Mouse (Mus musculus): ENCODE measurements around the gene Por. TPM values are rescaled to one million over a fixed set of nuclear protein-coding genes. Genes with fewer than 3 reads are reported as not detected.

Gene Por
- polyA plus RNA-seq, 1 experiment: 361 TPM

DNA sequence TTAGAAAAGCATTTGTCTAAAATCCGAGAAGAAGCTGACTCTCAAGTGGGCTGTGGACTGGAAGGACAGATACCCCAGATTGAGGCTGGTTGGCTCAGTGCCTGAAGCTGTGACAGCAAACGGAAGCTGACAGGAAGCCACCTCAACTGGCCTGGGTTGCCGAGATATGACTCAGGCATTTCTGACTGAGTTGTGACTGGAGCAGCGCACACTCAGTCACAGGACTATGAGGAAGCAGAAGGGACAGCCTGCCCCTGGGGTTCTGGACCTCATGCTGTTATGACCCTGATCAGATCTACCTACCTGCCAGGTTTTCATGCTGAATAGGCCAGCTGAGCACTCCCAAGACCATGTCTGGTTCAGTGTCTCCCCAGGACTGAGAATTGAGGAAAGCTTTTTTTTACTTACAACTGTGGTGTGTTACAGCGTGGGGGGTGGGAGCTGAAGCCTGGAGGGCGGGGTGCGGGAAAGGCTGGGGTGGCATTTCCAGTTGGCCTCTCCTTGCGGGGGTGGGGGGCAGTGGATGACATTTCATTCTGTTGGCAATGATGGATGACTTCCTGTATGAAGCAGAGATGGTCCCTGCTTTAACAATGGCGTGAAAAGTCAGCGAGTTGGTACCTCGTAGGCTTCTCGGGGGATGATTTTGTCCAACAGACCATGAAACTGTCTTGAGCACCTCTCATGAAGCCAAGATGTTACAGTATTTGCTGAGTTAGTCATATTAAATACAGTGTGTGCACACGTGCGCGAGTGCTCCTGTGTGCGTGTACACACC is 43.8 kb downstream of the Por start:
- TF ChIP-seq CTCF (conservative IDR thresholded peaks at IDR 0.05; ENCODE audit: insufficient read depth, insufficient read length, low read depth, low read length) (no peak), POLR2A (IDR thresholded peaks at IDR 0.05; ENCODE audit: low read depth, low read length) (no peak)
- DNase-seq: peak; percentile 88
- WGBS: 21% methylated on average over 16 of the region's 16 CpGs
- no peaks in the 10 kb centered on the region for H3K27me3 ChIP-seq (replicated peaks; ENCODE audit: control insufficient read depth, insufficient read depth, low read length)
- H3K4me1 ChIP-seq (ENCODE audit: control insufficient read depth, insufficient read depth, low read length): peaks cover 33% of the 10 kb centered on the region
- H3K36me3 ChIP-seq (ENCODE audit: control insufficient read depth, insufficient read depth, low read length): no peaks in the 10 kb centered on the region; the same call in 1 of the 2 replicates
- H3K4me3 ChIP-seq (ENCODE audit: insufficient read depth, low read depth, low read length): no peak overlapping the region
- peak overlapping the region; percentile 79 for H3K27ac ChIP-seq (ENCODE audit: insufficient read depth, low read depth, low read length)

DNA sequence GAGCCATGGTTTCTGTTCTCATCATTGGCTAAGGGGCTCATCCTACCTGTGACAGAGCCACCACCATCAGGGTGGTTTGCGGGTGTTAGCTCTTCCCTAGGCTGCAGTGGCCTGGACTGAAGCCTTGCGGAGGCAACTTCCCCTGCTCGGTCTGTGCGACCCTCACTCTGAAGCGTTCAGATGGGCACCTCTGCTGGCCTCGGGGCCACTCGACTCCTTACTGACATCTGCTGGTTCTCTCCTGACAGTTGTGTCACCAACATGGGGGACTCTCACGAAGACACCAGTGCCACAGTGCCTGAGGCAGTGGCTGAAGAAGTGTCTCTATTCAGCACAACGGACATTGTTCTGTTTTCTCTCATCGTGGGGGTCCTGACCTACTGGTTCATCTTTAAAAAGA is 45.8 kb downstream of the Por start:
- DNase-seq: no peak
- H3K36me3 ChIP-seq (ENCODE audit: control insufficient read depth, insufficient read depth, low read length): no peaks in the 10 kb centered on the region; the same call in 1 of the 2 replicates
- no peak overlapping the region for H3K27ac ChIP-seq (ENCODE audit: insufficient read depth, low read depth, low read length)
- no peak for TF ChIP-seq POLR2A (IDR thresholded peaks at IDR 0.05; ENCODE audit: low read depth, low read length)
- TF ChIP-seq CTCF (conservative IDR thresholded peaks at IDR 0.05; ENCODE audit: insufficient read depth, insufficient read length, low read depth, low read length): peak; percentile 26; the same call in 1 of the 2 replicates
- 63% methylated on average over 10 of the region's 10 CpGs for WGBS
- H3K27me3 ChIP-seq (replicated peaks; ENCODE audit: control insufficient read depth, insufficient read depth, low read length): no peaks in the 10 kb centered on the region
- H3K4me1 ChIP-seq (ENCODE audit: control insufficient read depth, insufficient read depth, low read length): peaks cover 42% of the 10 kb centered on the region
- H3K4me3 ChIP-seq (ENCODE audit: insufficient read depth, low read depth, low read length): no peak overlapping the region

DNA sequence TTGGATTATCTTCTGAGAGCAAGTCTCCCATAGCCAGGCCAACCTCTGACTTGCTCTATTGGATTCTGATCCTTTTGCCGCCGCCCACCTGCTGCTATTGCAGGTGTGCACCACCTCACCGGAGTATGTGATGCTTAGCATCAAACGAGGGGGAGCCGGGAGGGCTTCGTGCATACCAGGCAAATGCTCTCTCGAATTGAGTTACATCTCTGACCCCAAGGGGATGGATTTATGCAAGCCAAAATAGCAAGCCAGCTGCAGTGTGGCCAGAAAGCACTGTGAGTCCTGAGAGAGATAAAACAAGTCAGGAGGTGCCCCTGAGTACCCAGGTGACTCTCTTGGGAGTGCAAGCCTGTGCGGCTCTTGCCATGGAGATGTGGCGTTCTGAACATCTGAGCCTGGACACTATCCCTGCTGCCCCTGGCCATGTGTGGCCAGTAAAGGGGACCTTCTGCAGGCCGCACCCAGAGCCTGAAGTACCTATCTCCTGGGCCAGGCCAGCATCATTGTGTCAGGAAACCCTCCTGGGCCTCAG is 49.8 kb downstream of the Por start:
- Histone ChIP-seq H3K36me3 (ENCODE audit: control insufficient read depth, insufficient read depth, low read length) (no peaks in the 10 kb centered on the region; the same call in 1 of the 2 replicates), H3K27me3 (replicated peaks; ENCODE audit: control insufficient read depth, insufficient read depth, low read length) (no peaks in the 10 kb centered on the region), H3K4me1 (ENCODE audit: control insufficient read depth, insufficient read depth, low read length) (peaks cover 23% of the 10 kb centered on the region; the same call in 1 of the 2 replicates), H3K4me3 (ENCODE audit: insufficient read depth, low read depth, low read length) (no peak overlapping the region), H3K27ac (ENCODE audit: insufficient read depth, low read depth, low read length) (no peak overlapping the region)
- 68% methylated on average over 10 of the region's 10 CpGs for WGBS
- TF ChIP-seq CTCF (conservative IDR thresholded peaks at IDR 0.05; ENCODE audit: insufficient read depth, insufficient read length, low read depth, low read length) (no peak), POLR2A (IDR thresholded peaks at IDR 0.05; ENCODE audit: low read depth, low read length) (no peak)
- no peak for DNase-seq

DNA sequence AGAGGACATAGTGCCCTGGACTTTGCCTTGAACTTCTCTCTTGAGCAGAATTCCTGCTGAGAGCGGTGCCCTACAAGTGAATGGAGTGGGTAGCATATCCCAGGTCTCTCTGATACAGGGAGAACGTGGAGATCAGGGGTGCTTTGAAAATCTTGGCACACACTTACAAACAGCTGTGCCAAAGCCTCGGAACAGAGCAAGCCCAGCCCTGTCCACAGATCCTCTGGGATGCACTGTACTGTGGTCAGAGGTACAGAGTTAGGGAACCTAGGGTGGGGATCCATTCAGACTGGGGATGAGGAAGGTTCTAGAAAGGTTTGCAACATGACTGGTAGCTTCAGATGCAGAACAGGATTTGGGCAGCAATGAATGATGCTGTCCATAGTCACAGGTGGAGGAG is 50.3 kb downstream of the Por start:
- peaks cover 24% of the 10 kb centered on the region for H3K4me1 ChIP-seq (ENCODE audit: control insufficient read depth, insufficient read depth, low read length)
- no peak for DNase-seq

DNA sequence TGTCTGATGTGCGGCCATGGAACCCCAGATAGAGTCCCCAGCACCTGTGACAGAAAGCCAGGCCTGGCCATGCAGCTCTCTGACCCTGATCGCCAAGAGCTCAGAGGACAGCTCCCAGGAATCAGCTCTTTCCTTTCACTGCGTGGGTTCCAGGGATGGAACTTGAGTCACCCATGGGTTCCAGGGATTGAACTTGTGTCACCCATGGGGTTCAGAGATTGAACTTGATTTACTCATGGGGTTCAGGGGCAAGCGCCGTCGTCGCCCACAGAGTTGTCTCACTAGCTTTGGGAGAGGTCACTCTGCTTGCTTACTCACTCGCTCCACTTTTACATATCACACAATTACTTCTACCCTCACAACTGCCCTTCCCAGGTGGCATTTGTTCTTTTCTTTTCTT is 51.2 kb downstream of the Por start:
- WGBS: 91% methylated on average over 8 of the region's 8 CpGs
- Histone ChIP-seq H3K4me3 (ENCODE audit: insufficient read depth, low read depth, low read length) (no peak overlapping the region), H3K27me3 (replicated peaks; ENCODE audit: control insufficient read depth, insufficient read depth, low read length) (no peaks in the 10 kb centered on the region), H3K27ac (ENCODE audit: insufficient read depth, low read depth, low read length) (no peak overlapping the region), H3K4me1 (ENCODE audit: control insufficient read depth, insufficient read depth, low read length) (peaks cover 33% of the 10 kb centered on the region), H3K36me3 (ENCODE audit: control insufficient read depth, insufficient read depth, low read length) (no peaks in the 10 kb centered on the region)
- no peak for DNase-seq
- TF ChIP-seq POLR2A (IDR thresholded peaks at IDR 0.05; ENCODE audit: low read depth, low read length) (no peak), CTCF (conservative IDR thresholded peaks at IDR 0.05; ENCODE audit: insufficient read depth, insufficient read length, low read depth, low read length) (no peak)

More for the DNA sequence above, 50.3 kb downstream of the Por start:
- 60% methylated on average over 3 of the region's 3 CpGs for WGBS
- Histone ChIP-seq H3K27ac (ENCODE audit: insufficient read depth, low read depth, low read length) (no peak overlapping the region), H3K36me3 (ENCODE audit: control insufficient read depth, insufficient read depth, low read length) (no peaks in the 10 kb centered on the region; the same call in 1 of the 2 replicates), H3K4me3 (ENCODE audit: insufficient read depth, low read depth, low read length) (no peak overlapping the region), H3K27me3 (replicated peaks; ENCODE audit: control insufficient read depth, insufficient read depth, low read length) (no peaks in the 10 kb centered on the region)
- no peak for TF ChIP-seq CTCF (conservative IDR thresholded peaks at IDR 0.05; ENCODE audit: insufficient read depth, insufficient read length, low read depth, low read length)
- TF ChIP-seq POLR2A (IDR thresholded peaks at IDR 0.05; ENCODE audit: low read depth, low read length): no peak

DNA sequence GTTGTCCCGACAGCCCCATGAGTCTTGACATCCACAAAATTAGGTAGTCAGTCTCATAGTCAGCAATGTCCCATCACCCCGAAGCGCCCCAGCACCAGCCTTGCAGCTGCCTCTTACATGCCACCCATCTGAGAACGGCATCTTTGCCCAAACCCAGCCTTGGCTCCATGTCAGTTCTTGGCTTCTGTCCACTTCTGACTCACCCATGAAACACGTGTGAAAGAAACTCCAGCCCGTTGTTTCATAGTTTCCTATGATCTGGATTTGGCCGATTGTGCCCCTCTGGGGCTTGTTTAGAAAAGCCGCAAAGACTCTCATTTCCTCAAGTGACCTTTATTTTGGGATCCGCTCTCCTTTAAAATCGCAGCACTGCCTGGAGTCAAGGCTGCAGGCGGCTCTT is 52.3 kb downstream of the Por start:
- no peak overlapping the region for H3K4me3 ChIP-seq (ENCODE audit: insufficient read depth, low read depth, low read length)
- H3K36me3 ChIP-seq (ENCODE audit: control insufficient read depth, insufficient read depth, low read length): no peaks in the 10 kb centered on the region
- peaks cover 38% of the 10 kb centered on the region for H3K4me1 ChIP-seq (ENCODE audit: control insufficient read depth, insufficient read depth, low read length)
- DNase-seq: peak; percentile 63
- 52% methylated on average over 11 of the region's 11 CpGs for WGBS
- no peak for TF ChIP-seq CTCF (conservative IDR thresholded peaks at IDR 0.05; ENCODE audit: insufficient read depth, insufficient read length, low read depth, low read length)
- TF ChIP-seq POLR2A (IDR thresholded peaks at IDR 0.05; ENCODE audit: low read depth, low read length): no peak
- no peak overlapping the region for H3K27ac ChIP-seq (ENCODE audit: insufficient read depth, low read depth, low read length)
- H3K27me3 ChIP-seq (replicated peaks; ENCODE audit: control insufficient read depth, insufficient read depth, low read length): no peaks in the 10 kb centered on the region

DNA sequence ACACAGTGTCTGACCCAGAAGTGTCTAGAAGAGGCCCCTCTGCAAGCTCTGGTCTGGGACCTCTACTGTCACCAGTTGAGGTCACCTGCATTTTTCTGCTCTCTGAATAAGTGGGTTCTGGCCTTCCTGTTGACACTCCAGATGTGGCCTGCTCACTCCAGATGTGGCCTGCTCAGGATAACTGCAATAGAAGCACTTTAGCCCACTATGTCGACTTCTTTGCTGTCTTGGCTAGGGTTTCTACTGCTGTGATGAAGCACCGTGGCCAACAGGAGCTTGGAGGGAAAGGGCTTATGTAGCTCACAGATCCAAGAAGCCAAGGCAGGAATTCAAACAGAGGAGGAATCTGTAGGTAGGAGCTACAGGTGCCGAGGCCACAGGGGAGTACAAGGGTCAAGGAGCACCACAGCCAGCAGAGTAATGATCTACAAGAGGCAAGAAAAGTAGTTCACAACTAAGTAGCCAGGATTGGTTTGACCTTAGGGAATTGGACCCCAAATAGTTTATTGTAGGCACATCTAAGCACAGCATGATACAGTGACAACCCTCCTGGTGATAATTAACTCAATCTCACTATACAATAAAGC is 53.4 kb downstream of the Por start:
- TF ChIP-seq CTCF (conservative IDR thresholded peaks at IDR 0.05; ENCODE audit: insufficient read depth, insufficient read length, low read depth, low read length) (no peak), POLR2A (IDR thresholded peaks at IDR 0.05; ENCODE audit: low read depth, low read length) (no peak)
- H3K27ac ChIP-seq (ENCODE audit: insufficient read depth, low read depth, low read length): no peak overlapping the region

More for the DNA sequence above, 53.4 kb downstream of the Por start:
- H3K4me1 ChIP-seq (ENCODE audit: control insufficient read depth, insufficient read depth, low read length): peaks cover 38% of the 10 kb centered on the region
- DNase-seq: peak; percentile 78
- WGBS: 34% methylated on average over 3 of the region's 3 CpGs
- H3K36me3 ChIP-seq (ENCODE audit: control insufficient read depth, insufficient read depth, low read length): no peaks in the 10 kb centered on the region
- H3K4me3 ChIP-seq (ENCODE audit: insufficient read depth, low read depth, low read length): no peak overlapping the region
- H3K27me3 ChIP-seq (replicated peaks; ENCODE audit: control insufficient read depth, insufficient read depth, low read length): no peaks in the 10 kb centered on the region

All from kidney, adult 2 months (tissue).